Mouse (Mus musculus): ENCODE results near the gene Celf6. TPM values are rescaled to one million over a fixed set of nuclear protein-coding genes. Genes with fewer than 3 reads are reported as not detected.

Gene Celf6
- total and polyA plus RNA-seq, 3 experiments, result 0.13 TPM; not detected in 2

GRCm38 (mm10) chr9:59616622-59617306, 39.0 kb downstream of the Celf6 start, which contains the start of gene Parp6 (continued):
- no peak for TF ChIP-seq GATA1 (IDR thresholded peaks at IDR 0.05; ENCODE audit: low read depth, low read length)
- TF ChIP-seq ZMIZ1 (IDR thresholded peaks at IDR 0.05; ENCODE audit: low read depth, low read length), result peak; percentile 92
- TF ChIP-seq KAT2A (conservative IDR thresholded peaks at IDR 0.05; ENCODE audit: low read depth, low read length), result no peak; the same call in 1 of the 2 replicates
- TF ChIP-seq MYC (IDR thresholded peaks at IDR 0.05; ENCODE audit: low read depth, low read length), result peak; percentile 84
- no peak for TF ChIP-seq CHD1 (IDR thresholded peaks at IDR 0.05; ENCODE audit: low read depth, low read length)
- TF ChIP-seq NRF1 (IDR thresholded peaks at IDR 0.05; ENCODE audit: insufficient read depth, low read depth, low read length, poor library complexity, severe bottlenecking), result peak; percentile 96
- no peak for TF ChIP-seq ZNF384 (IDR thresholded peaks at IDR 0.05; ENCODE audit: low read depth, low read length)
- no peak for TF ChIP-seq CHD2 (IDR thresholded peaks at IDR 0.05; ENCODE audit: low read length)
- TF ChIP-seq BHLHE40 (IDR thresholded peaks at IDR 0.05; ENCODE audit: borderline replicate concordance, low read depth, low read length), result no peak
- TF ChIP-seq ZKSCAN1 (IDR thresholded peaks at IDR 0.05; ENCODE audit: low read depth, low read length), result no peak
- TF ChIP-seq RCOR1 (IDR thresholded peaks at IDR 0.05; ENCODE audit: low read depth, low read length), result no peak
- peak; percentile 81 for TF ChIP-seq SIN3A (IDR thresholded peaks at IDR 0.05; ENCODE audit: low read length)
- TF ChIP-seq CTCF (IDR thresholded peaks at IDR 0.05 in 2 of 3, conservative IDR thresholded peaks at IDR 0.05 in 1 of 3; ENCODE audit: control insufficient read depth in 1 of 3, insufficient read depth in 1 of 3, low read depth in 2 of 3, low read length in 3 of 3, poor library complexity in 1 of 3, severe bottlenecking in 1 of 3), result peak in 1 of 3 experiments; percentile 39; a peak in 2 of 6 replicates
- peak; percentile 85 for TF ChIP-seq HCFC1 (IDR thresholded peaks at IDR 0.05; ENCODE audit: low read depth, low read length)
- no peak for TF ChIP-seq ETS1 (IDR thresholded peaks at IDR 0.05; ENCODE audit: low read depth, low read length)
- no peak for TF ChIP-seq POLR2AphosphoS5 (IDR thresholded peaks at IDR 0.05; ENCODE audit: borderline replicate concordance, low read depth, low read length)
- no peak for TF ChIP-seq TAL1 (IDR thresholded peaks at IDR 0.05; ENCODE audit: low read length)
- peak; percentile 86 for TF ChIP-seq MAX (IDR thresholded peaks at IDR 0.05; ENCODE audit: low read length)
- TF ChIP-seq MAZ (IDR thresholded peaks at IDR 0.05; ENCODE audit: low read depth, low read length), result no peak
- no peak; the same call in 1 of the 2 replicates for TF ChIP-seq GABPA (IDR thresholded peaks at IDR 0.05; ENCODE audit: low read depth, low read length)
- no peak for TF ChIP-seq UBTF (IDR thresholded peaks at IDR 0.05; ENCODE audit: borderline replicate concordance, insufficient read depth, low read depth, low read length)

DNA sequence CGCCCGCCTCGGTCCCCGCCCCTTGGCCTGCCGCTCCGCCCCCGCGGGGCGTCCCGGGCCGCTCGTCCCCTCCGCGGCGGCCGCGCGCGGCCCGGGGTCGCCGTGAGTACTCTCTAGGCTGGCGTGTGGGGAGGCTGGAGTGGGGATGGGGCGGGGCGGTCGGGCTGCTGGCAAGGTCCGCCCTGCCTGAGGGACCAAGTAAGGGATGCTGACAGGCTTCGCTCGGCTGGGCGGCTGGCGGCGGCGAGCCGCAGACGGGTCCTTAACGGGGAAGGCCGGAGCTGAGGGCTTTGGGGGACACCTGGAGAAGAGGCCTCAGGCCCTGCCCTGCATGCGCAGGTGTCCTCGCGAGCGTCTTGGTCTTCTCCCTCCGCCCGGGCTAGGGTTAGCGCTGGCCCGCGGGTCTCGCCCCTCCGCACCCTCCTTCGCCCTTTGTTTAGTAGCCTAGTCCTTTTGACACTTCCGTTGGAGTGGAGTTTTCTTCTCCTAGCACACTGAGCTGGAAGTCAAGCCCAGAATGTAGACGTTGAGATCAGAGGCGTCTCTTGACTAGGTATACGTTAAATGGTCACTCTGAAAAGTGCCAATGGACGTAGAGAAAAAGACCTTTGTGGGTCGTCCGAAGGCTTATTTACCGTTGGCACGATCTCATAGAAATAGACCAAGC, 39.7 kb downstream of the Celf6 start:
- Histone ChIP-seq H3K9ac (ENCODE audit: control insufficient read depth, low read depth, low read length, poor library complexity, severe bottlenecking) (peak overlapping the region; percentile 85), H3K79me2 (ENCODE audit: control insufficient read depth, insufficient read depth, low read length, poor library complexity) (peaks cover 6% of the 10 kb centered on the region; the same call in 1 of the 2 replicates), H3K9me3 (replicated peaks; ENCODE audit: insufficient read depth, low read length) (no peaks in the 10 kb centered on the region), H3K4me3 (ENCODE audit: control insufficient read depth in 1 of 2, insufficient read depth in 1 of 2, low read depth in 2 of 2, low read length in 2 of 2) (peak overlapping the region; percentile 92 to 98), H3K36me3 (ENCODE audit: control insufficient read depth in 1 of 2, insufficient read depth in 2 of 2, low read length in 2 of 2) (peaks cover 0 to 10% of the 10 kb centered on the region in 2 experiments; a peak in 2 of 4 replicates), H3K27me3 (ENCODE audit: control insufficient read depth in 1 of 2, insufficient read depth in 2 of 2, low read length in 2 of 2) (no peaks in the 10 kb centered on the region), H3K27ac (ENCODE audit: control insufficient read depth, low read depth, low read length) (peak overlapping the region; percentile 35), H3K4me1 (ENCODE audit: control insufficient read depth in 1 of 2, insufficient read depth in 2 of 2, low read length in 2 of 2) (peaks cover 0 to 10% of the 10 kb centered on the region in 2 experiments; a peak in 2 of 4 replicates)
- peak; percentile 70 for DNase-seq (ENCODE audit: low read depth, low spot score)
- TF ChIP-seq POLR2A (IDR thresholded peaks at IDR 0.05; ENCODE audit: control insufficient read depth in 1 of 2, insufficient read depth in 1 of 2, low read depth in 1 of 2, low read length in 2 of 2, poor library complexity in 1 of 2) (peak in 1 of 2 experiments; percentile 81; a peak in 3 of 4 replicates), ZMIZ1 (IDR thresholded peaks at IDR 0.05; ENCODE audit: low read depth, low read length) (peak; percentile 2; the same call in 1 of the 2 replicates), TBP (IDR thresholded peaks at IDR 0.05; ENCODE audit: low read depth, low read length) (peak; percentile 26; the same call in 1 of the 2 replicates), USF2 (IDR thresholded peaks at IDR 0.05; ENCODE audit: borderline replicate concordance in 1 of 2, insufficient read depth in 1 of 2, low read depth in 1 of 2, low read length in 2 of 2) (no peak), SIN3A (IDR thresholded peaks at IDR 0.05; ENCODE audit: low read length) (0 out of 2 replicates have a peak, but pooled peaks have one; percentile 26)

All from MEL (cell line).